Mouse (Mus musculus) myocyte (in vitro differentiated cells): ENCODE results near the gene Mylk4. TPM values are rescaled to one million over a fixed set of nuclear protein-coding genes. Genes with fewer than 3 reads are reported as not detected.

ENCODE experiments used
- H3K27me3 ChIP-seq: one replicate; pipeline ENCODE4 v1.6.1; 2011; ENCODE audit not compliant: control insufficient read depth, insufficient read depth, insufficient read length
- H3K36me3 ChIP-seq: one replicate; pipeline ENCODE4 v1.6.1; 2011; ENCODE audit not compliant: control insufficient read depth, insufficient read depth
- H3K4me2 ChIP-seq: one replicate; pipeline ENCODE4 v1.6.1; 2011; ENCODE audit warnings: low read depth, control low read depth
- H3K4me3 ChIP-seq: one replicate; pipeline ENCODE4 v1.5.1; 2011; ENCODE audit warnings: mild to moderate bottlenecking, control low read depth, moderate library complexity
- H3K79me2 ChIP-seq: one replicate; pipeline ENCODE4 v1.6.1; 2011; ENCODE audit not compliant: control insufficient read depth, insufficient read depth
- H3ac ChIP-seq: one replicate; pipeline ENCODE4 v1.6.1; 2011; ENCODE audit not compliant: control insufficient read depth, insufficient read length
- CEBPB ChIP-seq: IDR thresholded peaks from 2 replicates; pipeline ENCODE4 v1.6.1; 2011; ENCODE audit warnings: mild to moderate bottlenecking, moderate library complexity; ENCODE audit not compliant: poor library complexity, insufficient read depth, severe bottlenecking
- E2F4 ChIP-seq: IDR thresholded peaks from one replicate; pipeline ENCODE4 v1.6.1; 2011; ENCODE audit warnings: mild to moderate bottlenecking, control low read depth, moderate library complexity; ENCODE audit not compliant: insufficient read depth
- MAX ChIP-seq: IDR thresholded peaks from one replicate; pipeline ENCODE4 v1.6.1; 2011; ENCODE audit warnings: low read depth, mild to moderate bottlenecking, control low read depth
- MYOD1 ChIP-seq, 3 experiments: IDR thresholded peaks; one replicate each; pipeline ENCODE4 v1.6.1; 2011; ENCODE audit warnings: control low read depth in 2 of 3, low read depth in 2 of 3, mild to moderate bottlenecking in 2 of 3, moderate library complexity in 1 of 3; ENCODE audit not compliant: insufficient read length in 2 of 3, control insufficient read depth in 1 of 3
- MYOG ChIP-seq, 3 experiments: IDR thresholded peaks; one replicate each; pipeline ENCODE4 v1.6.1; 2011; ENCODE audit warnings: control low read depth in 2 of 3, low read depth in 2 of 3, mild to moderate bottlenecking in 2 of 3; ENCODE audit not compliant: insufficient read length in 2 of 3, control insufficient read depth in 1 of 3, insufficient read depth in 1 of 3
- POLR2A ChIP-seq: IDR thresholded peaks from one replicate; pipeline ENCODE4 v1.6.1; 2011; ENCODE audit warnings: low read depth, mild to moderate bottlenecking, control low read depth, moderate library complexity; ENCODE audit not compliant: insufficient read length
- POLR2AphosphoS2 ChIP-seq: IDR thresholded peaks from one replicate; pipeline ENCODE4 v1.6.1; 2011; ENCODE audit warnings: low read depth, control low read depth; ENCODE audit not compliant: insufficient read length
- REST ChIP-seq: IDR thresholded peaks from one replicate; pipeline ENCODE4 v1.6.1; 2011; ENCODE audit warnings: mild to moderate bottlenecking, control low read depth, moderate library complexity; ENCODE audit not compliant: insufficient read depth, insufficient read length
- SRF ChIP-seq: IDR thresholded peaks from one replicate; pipeline ENCODE4 v1.6.1; 2011; ENCODE audit warnings: low read depth; ENCODE audit not compliant: control insufficient read depth, insufficient read length
- TCF12 ChIP-seq: IDR thresholded peaks from one replicate; pipeline ENCODE4 v1.6.1; 2011; ENCODE audit warnings: mild to moderate bottlenecking, control low read depth; ENCODE audit not compliant: poor library complexity, insufficient read depth, severe bottlenecking
- TCF3 ChIP-seq: IDR thresholded peaks from one replicate; pipeline ENCODE4 v1.6.1; 2011; ENCODE audit warnings: low read depth, control low read depth; ENCODE audit not compliant: insufficient read length
- USF1 ChIP-seq: IDR thresholded peaks from one replicate; pipeline ENCODE4 v1.6.1; 2011; ENCODE audit warnings: low read depth, mild to moderate bottlenecking, control low read depth, moderate library complexity
- polyA plus RNA-seq: library from polyadenylated mRNA; unstranded; fragments of >200 nt; fragmentation: generic; extraction: Trizol; gene quantifications from one replicate; pipeline ENCODE4 v1.2.1, GENCODE M21; 2012; ENCODE audit warnings: missing spikeins

The Mylk4 gene
- polyA plus RNA-seq, 1 experiment: 31.1 TPM

GRCm38 (mm10) chr13:32803701-32804345, 20.1 kb upstream of the Mylk4 start:
- no peak overlapping the region for H3ac ChIP-seq
- TF ChIP-seq MAX: no peak
- H3K4me2 ChIP-seq: peak overlapping the region; percentile 99
- peaks cover 19% of the 10 kb centered on the region for H3K36me3 ChIP-seq
- peaks cover 49% of the 10 kb centered on the region for H3K79me2 ChIP-seq
- no peaks in the 10 kb centered on the region for H3K27me3 ChIP-seq
- H3K4me3 ChIP-seq: peak overlapping the region; percentile 39

DNA sequence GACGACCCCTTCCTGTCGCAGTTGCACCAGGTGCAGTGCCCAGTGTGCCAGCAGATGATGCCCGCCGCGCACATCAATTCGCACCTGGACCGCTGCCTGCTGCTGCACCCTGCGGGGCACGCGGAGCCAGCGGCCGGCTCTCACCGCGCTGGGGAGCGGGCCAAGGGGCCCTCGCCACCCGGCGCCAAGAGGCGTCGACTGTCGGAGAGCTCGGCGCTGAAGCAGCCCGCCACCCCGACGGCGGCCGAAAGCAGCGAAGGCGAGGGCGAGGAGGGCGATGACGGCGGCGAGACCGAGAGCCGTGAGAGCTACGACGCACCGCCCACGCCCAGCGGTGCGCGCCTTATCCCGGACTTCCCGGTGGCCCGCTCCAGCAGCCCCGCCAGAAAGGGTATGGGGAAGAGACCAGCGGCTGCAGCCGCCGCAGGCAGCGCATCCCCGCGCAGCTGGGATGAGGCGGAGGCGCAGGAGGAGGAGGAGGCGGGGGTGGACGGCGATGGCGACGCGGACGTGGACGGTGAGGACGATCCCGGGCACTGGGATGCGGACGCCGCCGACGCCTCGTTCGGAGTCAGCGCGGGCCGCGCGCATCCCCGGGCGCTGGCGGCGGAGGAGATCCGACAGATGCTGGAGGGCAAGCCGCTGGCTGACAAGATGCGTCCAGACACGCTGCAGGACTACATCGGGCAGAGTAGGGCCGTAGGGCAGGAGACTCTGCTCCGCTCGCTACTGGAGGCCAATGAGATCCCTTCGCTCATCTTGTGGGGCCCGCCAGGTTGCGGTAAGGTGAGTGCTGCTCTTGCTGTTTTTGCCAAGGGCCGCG, 18.7 kb upstream of the Mylk4 start, which contains the start of gene D930007J09Rik:
TSS of gene D930007J09Rik (minus strand) at position 591 of the 823 bp plus-strand sequence.
- TF ChIP-seq TCF3 (no peak), REST (no peak), MYOG (IDR thresholded peaks at IDR 0.05; ENCODE audit: control insufficient read depth in 1 of 3, insufficient read depth in 1 of 3, insufficient read length in 2 of 3, low read depth in 2 of 3) (peak in 1 of 3 experiments; percentile 43), MAX (no peak), POLR2A (peak; percentile 59), MYOD1 (IDR thresholded peaks at IDR 0.05; ENCODE audit: control insufficient read depth in 1 of 3, insufficient read length in 2 of 3, low read depth in 2 of 3) (peak in 1 of 3 experiments; percentile 1)

DNA sequence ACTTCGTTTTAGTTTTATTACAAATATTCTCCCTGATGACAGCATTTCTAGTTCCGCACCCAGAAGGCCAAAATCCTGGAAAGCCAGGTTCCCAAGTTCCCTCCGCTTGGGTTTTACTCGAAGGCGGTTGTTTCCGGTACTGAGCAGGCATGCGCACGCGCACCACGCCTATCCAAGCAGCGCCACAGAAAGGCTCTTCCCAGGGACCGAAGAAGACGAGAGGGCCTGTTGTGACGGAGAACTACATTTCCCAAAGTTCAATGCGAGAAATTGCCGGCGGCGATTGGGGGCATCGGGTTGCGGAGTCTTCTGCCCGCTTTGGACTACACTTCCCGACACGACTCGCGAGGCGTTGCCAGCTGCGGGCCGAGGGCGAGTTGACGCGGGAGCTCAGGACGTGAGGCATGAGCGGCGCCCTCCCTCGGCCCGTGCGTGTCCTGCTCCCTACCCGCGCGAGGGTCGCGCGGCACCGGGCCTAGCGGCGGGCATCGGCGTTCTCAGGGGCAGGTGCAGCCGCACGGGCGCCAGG, 18.0 kb upstream of the Mylk4 start, which contains the start of gene Wrnip1:
TSS of gene Wrnip1 (plus strand) at position 346 of the 529 bp plus-strand sequence.
- peak within 1 kb of the TSS; percentile 39 for H3K4me3 ChIP-seq
- peaks cover 41% of the 10 kb centered on the region for H3K79me2 ChIP-seq
- peak within 1 kb of the TSS; percentile 70 for H3ac ChIP-seq
- no peaks in the 10 kb centered on the region for H3K27me3 ChIP-seq
- TF ChIP-seq TCF12 (no peak), USF1 (no peak), REST (no peak), E2F4 (no peak), MYOG (IDR thresholded peaks at IDR 0.05; ENCODE audit: control insufficient read depth in 1 of 3, insufficient read depth in 1 of 3, insufficient read length in 2 of 3, low read depth in 2 of 3) (peak; percentile 36 to 80 (median 73)), SRF (no peak), MAX (no peak), MYOD1 (IDR thresholded peaks at IDR 0.05; ENCODE audit: control insufficient read depth in 1 of 3, insufficient read length in 2 of 3, low read depth in 2 of 3) (peak in 2 of 3 experiments; percentile 60 to 72), POLR2AphosphoS2 (peak; percentile 75), POLR2A (peak; percentile 94), CEBPB (no peak), TCF3 (peak; percentile 2)
- H3K4me2 ChIP-seq: peak within 1 kb of the TSS; percentile 99
- H3K36me3 ChIP-seq: peaks cover 8% of the 10 kb centered on the region

More for the DNA sequence above, 18.7 kb upstream of the Mylk4 start, which contains the start of gene D930007J09Rik:
- Histone ChIP-seq H3K36me3 (peaks cover 8% of the 10 kb centered on the region), H3K4me2 (peak within 1 kb of the TSS; percentile 99), H3K79me2 (peaks cover 43% of the 10 kb centered on the region), H3K27me3 (no peaks in the 10 kb centered on the region), H3ac (peak within 1 kb of the TSS; percentile 70), H3K4me3 (peak within 1 kb of the TSS; percentile 39)

- Histone ChIP-seq H3ac (no peak overlapping the region), H3K4me3 (peak overlapping the region; percentile 39), H3K36me3 (no peaks in the 10 kb centered on the region), H3K4me2 (peak overlapping the region; percentile 92), H3K79me2 (peaks cover 32% of the 10 kb centered on the region), H3K27me3 (no peaks in the 10 kb centered on the region)
- TF ChIP-seq MAX (no peak), USF1 (no peak), TCF3 (no peak), REST (no peak), MYOG (IDR thresholded peaks at IDR 0.05; ENCODE audit: control insufficient read depth in 1 of 3, insufficient read depth in 1 of 3, insufficient read length in 2 of 3, low read depth in 2 of 3) (no peak), CEBPB (no peak), POLR2A (no peak), POLR2AphosphoS2 (no peak), E2F4 (no peak), MYOD1 (IDR thresholded peaks at IDR 0.05; ENCODE audit: control insufficient read depth in 1 of 3, insufficient read length in 2 of 3, low read depth in 2 of 3) (no peak), SRF (no peak)
These were observed 17.1 kb upstream of the Mylk4 start for GRCm38 (mm10) chr13:32800859-32801258.

- peaks cover 15% of the 10 kb centered on the region for H3K79me2 ChIP-seq
- no peak overlapping the region for H3K4me3 ChIP-seq
- H3K36me3 ChIP-seq: no peaks in the 10 kb centered on the region
- no peak overlapping the region for H3K4me2 ChIP-seq
- no peaks in the 10 kb centered on the region for H3K27me3 ChIP-seq
- no peak overlapping the region for H3ac ChIP-seq
- TF ChIP-seq TCF3 (no peak), USF1 (no peak), MAX (no peak), TCF12 (no peak), MYOG (IDR thresholded peaks at IDR 0.05; ENCODE audit: control insufficient read depth in 1 of 3, insufficient read depth in 1 of 3, insufficient read length in 2 of 3, low read depth in 2 of 3) (no peak), E2F4 (no peak), POLR2A (no peak), SRF (no peak), MYOD1 (IDR thresholded peaks at IDR 0.05; ENCODE audit: control insufficient read depth in 1 of 3, insufficient read length in 2 of 3, low read depth in 2 of 3) (no peak), REST (no peak), POLR2AphosphoS2 (no peak), CEBPB (no peak)
These were observed 15.4 kb upstream of the Mylk4 start for GRCm38 (mm10) chr13:32799131-32799530.
